Mouse (Mus musculus) hindbrain, embryonic 15.5 days (tissue): ENCODE results near the gene Gnaq. TPM values are rescaled to one million over a fixed set of nuclear protein-coding genes. Genes with fewer than 3 reads are reported as not detected.
A peak's percentile ranks its signal among the peaks of the same experiment; 100 is the strongest.

ENCODE experiments used
- ATAC-seq: fragments of 200-750 bp; cut with Nextera tagmentation; 2 replicates; pipeline ENCODE4 v1.8.0; 2017; ENCODE audit warnings: low read depth, moderate number of reproducible peaks, moderate TSS enrichment; ENCODE audit not compliant: low FRiP score
- H3K27ac ChIP-seq: fragments of 300-500 bp; sonication (generic); replicated peaks from 2 replicates; pipeline ENCODE4 v1.5.1; 2015; ENCODE audit warnings: mild to moderate bottlenecking, inconsistent platforms
- H3K27me3 ChIP-seq: fragments of 300-500 bp; sonication (generic); 2 replicates; pipeline ENCODE4 v1.6.1; 2015; ENCODE audit warnings: control low read depth, inconsistent platforms
- H3K36me3 ChIP-seq: fragments of 300-500 bp; sonication (generic); 2 replicates; pipeline ENCODE4 v1.6.1; 2015; ENCODE audit warnings: control low read depth, inconsistent platforms
- H3K4me1 ChIP-seq: fragments of 300-500 bp; sonication (generic); replicated peaks from 2 replicates; pipeline ENCODE4 v1.6.1; 2015; ENCODE audit warnings: control low read depth, inconsistent platforms
- H3K4me2 ChIP-seq: fragments of 300-500 bp; sonication (generic); 2 replicates; pipeline ENCODE4 v1.6.1; 2015; ENCODE audit warnings: moderate library complexity, mild to moderate bottlenecking, inconsistent platforms
- H3K4me3 ChIP-seq: fragments of 300-500 bp; sonication (generic); 2 replicates; pipeline ENCODE4 v1.5.1; 2015; ENCODE audit warnings: mild to moderate bottlenecking, inconsistent platforms
- H3K9ac ChIP-seq: fragments of 300-500 bp; sonication (generic); 2 replicates; pipeline ENCODE4 v1.6.1; 2015; ENCODE audit warnings: inconsistent platforms
- H3K9me3 ChIP-seq: fragments of 300-500 bp; sonication (generic); 2 replicates; pipeline ENCODE4 v1.6.1; 2016; ENCODE audit warnings: control low read depth, inconsistent platforms
- WGBS: fragments of 180-500 bp; shearing (Covaris S2); methylation state at CpG from one replicate; pipeline ENCODE4 v1.1.7; 2015; 5-methylcytosine and 5-hydroxymethylcytosine counted together
- polyA plus RNA-seq: library from polyadenylated mRNA; unstranded; fragments of >200 nt; fragmentation: Nextera tagmentation; extraction: Ambion mirVana; gene quantifications from 2 replicates; pipeline ENCODE4 v1.2.1, GENCODE M21; 2015

Gene Gnaq
- polyA plus RNA-seq, 1 experiment from 2014 or later, result 102 TPM

DNA sequence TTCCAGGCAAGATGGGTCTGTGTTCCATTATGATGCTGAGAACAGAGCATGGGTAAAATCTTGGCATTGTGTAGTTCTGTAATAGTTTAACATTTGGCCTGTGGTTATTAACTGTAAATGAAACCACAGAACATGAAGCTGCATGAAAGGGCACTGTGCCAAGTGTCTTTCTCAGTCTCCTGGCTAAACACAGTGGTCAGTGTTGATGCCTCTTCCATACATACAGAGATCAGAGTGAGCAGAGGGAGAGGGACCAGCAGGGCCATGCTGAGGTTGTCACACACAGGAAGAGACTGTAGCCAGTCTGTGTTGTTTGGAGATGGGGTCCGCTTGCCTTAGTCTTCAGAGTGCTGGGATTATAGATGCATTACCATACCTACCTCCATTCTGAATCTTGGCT is 138.4 kb downstream of the Gnaq start:
- Histone ChIP-seq H3K9me3 (no peaks in the 10 kb centered on the region), H3K27me3 (no peaks in the 10 kb centered on the region), H3K4me1 (peaks cover 5% of the 10 kb centered on the region; the same call in 1 of the 2 replicates), H3K36me3 (no peaks in the 10 kb centered on the region), H3K9ac (no peak overlapping the region), H3K4me2 (no peak overlapping the region), H3K27ac (no peak overlapping the region), H3K4me3 (no peak overlapping the region)
- ATAC-seq, result no peak
- 88% methylated on average over 1 of the region's 1 CpGs for WGBS

DNA sequence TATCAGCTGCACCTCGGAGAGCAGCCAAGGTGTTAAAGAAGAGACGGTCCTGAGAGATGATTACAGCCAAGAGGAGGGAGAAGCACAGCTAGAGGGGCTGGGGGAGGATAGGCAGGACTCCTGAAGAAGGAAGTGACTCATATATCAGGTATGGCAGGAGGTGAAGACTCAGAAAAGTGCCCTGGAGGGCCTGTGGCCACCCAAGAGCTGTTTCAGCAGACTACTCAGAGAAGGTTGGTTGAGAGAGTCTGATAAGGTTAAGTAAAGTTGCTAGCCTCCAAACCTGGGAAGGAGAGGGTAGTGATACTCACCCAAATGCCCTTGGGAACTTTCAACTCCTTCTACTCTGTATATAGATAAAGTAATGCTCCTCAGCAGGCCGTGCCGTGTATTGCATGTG is 140.4 kb downstream of the Gnaq start:
- Histone ChIP-seq H3K9ac (no peak overlapping the region), H3K4me2 (no peak overlapping the region), H3K27ac (no peak overlapping the region), H3K36me3 (no peaks in the 10 kb centered on the region), H3K4me3 (no peak overlapping the region), H3K9me3 (no peaks in the 10 kb centered on the region), H3K27me3 (no peaks in the 10 kb centered on the region), H3K4me1 (peaks cover 5% of the 10 kb centered on the region; the same call in 1 of the 2 replicates)
- 85% methylated on average over 4 of the region's 4 CpGs for WGBS
- 0 out of 2 replicates have a peak, but pooled peaks have one; percentile 15 for ATAC-seq

DNA sequence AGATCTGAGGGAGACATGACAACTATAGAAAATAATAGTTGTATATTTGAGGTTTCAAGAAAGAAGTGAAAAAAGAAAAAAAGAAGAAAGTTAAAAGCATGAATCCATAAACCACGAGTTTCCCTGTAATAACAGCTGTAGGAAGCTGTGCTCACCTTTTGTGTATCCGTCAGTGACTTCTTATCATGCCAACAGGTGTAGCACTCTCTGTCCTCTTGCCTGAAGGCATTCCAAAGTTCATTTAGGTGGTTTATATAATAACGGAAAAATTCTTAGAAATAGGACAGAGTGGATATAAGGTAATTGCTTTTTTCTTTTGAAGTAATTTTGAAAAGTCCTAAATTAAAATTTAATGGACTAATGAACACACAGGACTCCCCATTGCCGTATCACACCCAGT is 147.6 kb downstream of the Gnaq start:
- no peak overlapping the region for H3K27ac ChIP-seq
- H3K36me3 ChIP-seq, result no peaks in the 10 kb centered on the region
- H3K4me1 ChIP-seq, result peaks cover 8% of the 10 kb centered on the region
- H3K27me3 ChIP-seq, result no peaks in the 10 kb centered on the region
- H3K4me2 ChIP-seq, result no peak overlapping the region
- ATAC-seq, result no peak
- no peak overlapping the region for H3K9ac ChIP-seq
- 73% methylated on average over 4 of the region's 4 CpGs for WGBS
- H3K4me3 ChIP-seq, result no peak overlapping the region
- no peaks in the 10 kb centered on the region for H3K9me3 ChIP-seq

DNA sequence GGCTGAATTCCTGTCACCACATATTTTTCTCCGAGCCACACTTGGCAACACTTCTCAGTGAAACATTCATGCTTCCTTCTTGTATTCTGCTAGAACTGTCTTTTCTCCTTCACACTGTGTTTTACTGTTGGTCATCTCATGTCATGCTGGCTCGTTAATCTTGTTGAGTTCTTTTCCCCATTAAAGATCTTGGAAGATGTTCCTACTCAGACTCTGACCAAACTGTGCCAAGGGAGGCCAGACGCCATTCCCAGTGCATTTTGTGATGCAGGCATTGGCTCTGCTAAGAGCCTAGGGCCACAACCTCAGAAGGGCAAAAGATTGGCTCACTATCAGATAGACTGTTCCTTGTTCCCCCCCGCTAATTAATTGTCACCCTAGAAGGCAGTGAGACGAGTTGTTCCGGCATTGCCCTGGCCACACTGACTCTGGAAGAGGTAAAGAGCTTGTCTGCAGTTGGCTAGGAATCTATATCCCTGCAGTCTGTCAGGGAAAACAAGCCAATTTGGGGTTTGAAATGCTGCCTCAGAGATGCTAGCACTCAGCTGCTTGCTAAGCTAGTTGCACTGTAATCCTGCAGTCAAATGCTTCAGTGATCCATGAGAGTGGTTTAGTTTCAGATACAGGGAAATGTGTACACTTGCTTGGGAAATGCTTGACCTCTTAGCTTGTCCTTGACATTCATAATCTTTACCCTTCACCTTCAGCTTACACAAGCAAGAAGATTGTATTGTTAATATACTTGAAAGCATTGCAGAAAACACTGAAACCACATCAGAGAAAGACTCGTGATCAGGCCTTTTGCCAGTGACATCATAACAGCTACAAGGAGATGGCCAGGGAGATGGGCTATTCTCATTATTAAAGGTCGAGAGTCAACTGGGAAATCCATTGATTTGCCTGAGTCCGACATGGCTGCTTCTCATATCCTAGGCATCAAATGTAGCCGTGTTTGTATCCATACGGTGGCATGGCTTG is 152.7 kb downstream of the Gnaq start:
- no peak overlapping the region for H3K4me2 ChIP-seq
- no peak overlapping the region for H3K9ac ChIP-seq
- ATAC-seq, result peak; percentile 28; the same call in 1 of the 2 replicates
- H3K36me3 ChIP-seq, result no peaks in the 10 kb centered on the region
- no peak overlapping the region for H3K4me3 ChIP-seq
- peaks cover 26% of the 10 kb centered on the region for H3K4me1 ChIP-seq
- peak overlapping the region; percentile 46 for H3K27ac ChIP-seq
- 72% methylated on average over 11 of the region's 11 CpGs for WGBS
- no peaks in the 10 kb centered on the region for H3K27me3 ChIP-seq
- H3K9me3 ChIP-seq, result no peaks in the 10 kb centered on the region

DNA sequence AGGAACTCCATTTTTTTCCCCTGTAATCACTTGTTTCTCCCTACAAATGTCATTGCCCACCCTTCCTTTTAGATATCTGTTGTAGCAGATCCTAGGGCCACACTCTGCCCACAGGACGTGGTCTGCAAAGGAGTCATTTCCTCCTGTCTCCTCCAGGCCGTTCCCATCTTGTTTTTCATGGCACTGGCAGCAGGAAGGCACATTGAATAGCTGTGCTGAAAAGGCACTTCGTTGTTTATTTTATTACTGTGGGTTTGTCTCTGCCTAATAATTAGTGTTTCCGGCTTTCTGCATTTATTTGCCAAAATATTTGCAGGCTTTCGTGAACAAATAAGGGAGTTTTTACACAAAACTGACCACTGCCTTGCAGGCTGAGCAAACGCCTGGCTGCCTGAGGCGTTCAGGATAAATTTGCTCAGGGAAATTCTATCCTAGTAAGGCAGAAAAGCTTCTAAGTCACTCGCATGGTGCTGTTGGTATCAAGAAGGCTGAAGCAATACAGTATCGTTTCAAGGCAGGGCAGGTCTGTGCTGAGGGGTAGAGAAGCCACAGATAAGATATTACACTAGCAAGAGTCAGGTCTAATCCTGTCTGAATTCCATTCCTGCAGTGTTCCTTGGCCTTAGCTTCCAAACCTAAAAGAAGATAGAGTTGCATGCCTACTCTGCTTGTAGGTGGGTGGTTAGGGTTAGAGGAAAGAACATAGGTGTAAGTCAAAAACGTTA is 154.0 kb downstream of the Gnaq start:
- Histone ChIP-seq H3K9ac (no peak overlapping the region), H3K27ac (peak overlapping the region; percentile 55), H3K4me3 (no peak overlapping the region), H3K4me1 (peaks cover 32% of the 10 kb centered on the region), H3K4me2 (no peak overlapping the region), H3K9me3 (no peaks in the 10 kb centered on the region), H3K27me3 (no peaks in the 10 kb centered on the region), H3K36me3 (no peaks in the 10 kb centered on the region)
- no peak for ATAC-seq
- 65% methylated on average over 10 of the region's 10 CpGs for WGBS

DNA sequence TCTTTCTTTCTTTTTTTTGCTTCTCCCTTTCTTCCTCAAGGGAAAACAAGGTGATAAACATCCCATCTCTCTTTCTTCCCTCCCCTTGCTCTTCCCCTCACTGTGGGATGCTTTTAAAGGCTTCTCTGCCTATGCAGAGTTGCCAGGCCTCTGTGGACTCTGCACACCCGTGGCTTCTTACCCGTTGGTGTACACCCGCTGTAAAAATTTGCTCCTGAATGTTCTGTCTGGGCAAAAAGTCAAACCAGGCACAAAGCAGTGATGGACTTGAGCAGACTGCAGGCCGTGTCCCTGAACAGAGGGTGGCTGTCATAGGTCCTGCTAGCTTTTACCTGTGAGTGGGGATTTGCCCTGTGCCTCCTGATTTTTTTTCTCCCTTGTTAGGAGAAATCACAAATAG is 154.7 kb downstream of the Gnaq start:
- peaks cover 38% of the 10 kb centered on the region for H3K4me1 ChIP-seq
- 53% methylated on average over 4 of the region's 4 CpGs for WGBS
- no peak for ATAC-seq

DNA sequence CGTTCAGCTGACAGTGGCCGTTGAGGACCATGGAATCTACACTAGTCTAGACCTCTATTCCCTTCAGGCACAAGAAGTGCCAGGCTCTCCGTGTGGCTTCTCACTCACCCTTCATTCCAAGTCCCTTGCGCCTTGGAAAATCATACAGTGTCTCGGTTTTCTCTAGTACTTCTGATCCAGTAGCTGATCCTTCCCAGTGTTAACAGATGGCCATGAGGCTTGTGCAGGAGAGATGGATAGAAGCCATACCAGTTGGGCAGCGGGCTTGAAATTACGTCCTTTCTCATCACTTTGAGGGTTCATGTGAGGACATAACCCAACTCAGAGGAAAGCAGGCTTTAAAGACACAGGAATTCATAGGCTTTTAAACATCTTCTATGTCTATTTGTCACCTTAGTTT is 155.3 kb downstream of the Gnaq start:
- Histone ChIP-seq H3K9me3 (no peaks in the 10 kb centered on the region), H3K4me3 (no peak overlapping the region), H3K9ac (no peak overlapping the region), H3K27ac (no peak overlapping the region), H3K4me2 (no peak overlapping the region), H3K36me3 (no peaks in the 10 kb centered on the region), H3K27me3 (no peaks in the 10 kb centered on the region), H3K4me1 (peaks cover 42% of the 10 kb centered on the region)
- ATAC-seq, result no peak
- WGBS, result 89% methylated on average over 7 of the region's 7 CpGs

More for the DNA sequence above, 154.7 kb downstream of the Gnaq start:
- no peaks in the 10 kb centered on the region for H3K9me3 ChIP-seq
- H3K27me3 ChIP-seq, result no peaks in the 10 kb centered on the region
- no peak overlapping the region for H3K9ac ChIP-seq
- H3K4me2 ChIP-seq, result no peak overlapping the region
- no peak overlapping the region for H3K27ac ChIP-seq
- no peak overlapping the region for H3K4me3 ChIP-seq
- no peaks in the 10 kb centered on the region for H3K36me3 ChIP-seq

DNA sequence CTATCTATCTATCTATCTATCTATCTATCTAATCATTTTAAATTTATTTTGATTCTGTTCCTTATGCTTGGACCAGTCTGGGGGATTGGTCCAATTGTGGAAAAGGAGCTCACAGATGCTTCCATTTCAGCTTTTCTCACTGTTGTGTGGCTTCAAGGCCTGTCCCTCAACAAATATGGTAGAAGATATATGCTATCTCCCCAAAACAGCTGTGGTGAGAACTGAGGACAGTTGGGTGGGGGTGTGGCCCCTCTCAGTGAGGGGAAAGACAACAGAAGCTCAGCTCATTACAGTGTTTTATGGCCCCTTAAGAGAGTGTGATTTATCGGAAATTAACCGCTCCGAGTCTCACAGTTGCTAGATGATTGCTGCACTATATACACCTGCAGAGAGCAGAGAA is 158.5 kb downstream of the Gnaq start:
- Histone ChIP-seq H3K9me3 (no peaks in the 10 kb centered on the region), H3K9ac (no peak overlapping the region), H3K4me1 (peaks cover 31% of the 10 kb centered on the region), H3K4me3 (no peak overlapping the region), H3K4me2 (no peak overlapping the region), H3K27ac (no peak overlapping the region), H3K27me3 (no peaks in the 10 kb centered on the region), H3K36me3 (no peaks in the 10 kb centered on the region)
- WGBS, result 60% methylated on average over 3 of the region's 3 CpGs
- ATAC-seq, result no peak

DNA sequence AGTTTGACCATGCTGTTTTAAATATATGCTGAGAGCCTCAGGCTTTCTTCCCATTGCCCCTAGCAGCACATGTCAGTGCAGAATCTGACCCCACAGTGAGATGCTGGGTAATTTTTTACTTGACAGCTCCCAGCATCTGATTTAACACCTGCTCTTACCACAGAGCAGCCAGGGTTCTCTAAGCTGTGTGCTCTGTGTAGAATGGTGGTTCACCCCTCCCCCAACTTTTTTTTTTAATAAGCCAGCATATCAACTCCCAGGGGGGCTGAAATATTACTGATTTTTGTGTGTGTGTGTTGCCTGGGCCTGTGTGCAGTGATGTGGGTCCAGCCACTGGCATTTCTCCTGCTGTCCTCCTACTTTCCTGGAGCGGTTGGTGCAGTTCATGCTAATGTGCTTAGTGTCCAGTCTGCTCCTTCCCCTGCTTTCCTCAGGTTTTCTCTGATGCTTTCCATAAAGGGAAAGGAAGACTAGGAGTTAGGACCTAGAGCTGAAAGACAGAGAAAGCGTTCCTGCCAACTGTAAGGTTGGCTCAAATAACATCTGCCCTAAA is 159.5 kb downstream of the Gnaq start:
- Histone ChIP-seq H3K4me2 (no peak overlapping the region), H3K4me3 (no peak overlapping the region), H3K27ac (0 out of 2 replicates have a peak overlapping the region, but pooled peaks have one; percentile 18), H3K27me3 (no peaks in the 10 kb centered on the region), H3K36me3 (no peaks in the 10 kb centered on the region), H3K4me1 (peaks cover 21% of the 10 kb centered on the region), H3K9me3 (no peaks in the 10 kb centered on the region), H3K9ac (no peak overlapping the region)
- 49% methylated on average over 2 of the region's 2 CpGs for WGBS
- peak; percentile 33 for ATAC-seq

DNA sequence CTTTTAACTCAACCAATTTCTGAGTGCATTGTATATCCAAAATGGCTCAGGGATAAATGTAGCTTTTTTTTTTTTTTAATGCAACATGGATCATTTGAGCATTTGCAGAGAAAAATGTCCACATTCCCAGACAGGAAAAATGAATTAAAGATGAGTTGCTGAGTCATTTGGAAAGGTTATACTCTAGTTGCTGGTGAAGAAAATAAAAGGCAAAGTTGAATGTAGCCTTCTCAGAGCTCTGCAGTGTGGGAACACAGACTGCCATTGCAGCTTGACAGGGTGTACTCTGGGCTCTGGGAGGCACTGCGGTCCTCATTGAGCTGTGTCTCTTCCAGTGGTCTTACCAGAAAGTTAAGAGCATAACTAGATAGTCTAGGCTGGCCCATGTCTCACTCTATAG is 160.3 kb downstream of the Gnaq start:
- no peaks in the 10 kb centered on the region for H3K36me3 ChIP-seq
- WGBS, result 84% methylated on average over 1 of the region's 1 CpGs
- peaks cover 21% of the 10 kb centered on the region for H3K4me1 ChIP-seq
- no peaks in the 10 kb centered on the region for H3K27me3 ChIP-seq
- no peak for ATAC-seq
- H3K27ac ChIP-seq, result no peak overlapping the region
- no peaks in the 10 kb centered on the region for H3K9me3 ChIP-seq
- no peak overlapping the region for H3K9ac ChIP-seq
- H3K4me2 ChIP-seq, result no peak overlapping the region
- H3K4me3 ChIP-seq, result no peak overlapping the region

DNA sequence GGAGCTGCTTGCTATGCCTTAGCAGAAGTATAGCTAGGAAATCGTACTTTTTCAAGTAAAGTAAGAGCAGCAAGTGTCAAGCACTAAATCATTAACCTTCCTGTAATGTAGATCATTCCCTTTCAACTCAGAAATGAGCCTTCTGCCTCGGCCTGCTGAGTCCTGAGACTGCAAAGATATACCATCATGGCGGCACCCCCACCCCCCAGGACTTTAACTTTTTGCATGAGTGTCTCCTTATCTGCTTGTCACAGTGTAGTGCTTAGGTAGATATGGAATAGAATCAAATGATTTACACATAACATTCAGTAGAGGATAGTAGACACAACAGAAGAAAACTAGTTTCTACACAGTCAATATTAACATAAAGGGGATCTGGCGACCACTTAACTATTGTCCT is 167.8 kb downstream of the Gnaq start:
- Histone ChIP-seq H3K36me3 (no peaks in the 10 kb centered on the region), H3K4me1 (peaks cover 5% of the 10 kb centered on the region; the same call in 1 of the 2 replicates), H3K4me3 (no peak overlapping the region), H3K27ac (no peak overlapping the region), H3K9ac (no peak overlapping the region), H3K27me3 (no peaks in the 10 kb centered on the region), H3K9me3 (no peaks in the 10 kb centered on the region), H3K4me2 (no peak overlapping the region)
- no peak for ATAC-seq
- WGBS, result 85% methylated on average over 4 of the region's 4 CpGs

DNA sequence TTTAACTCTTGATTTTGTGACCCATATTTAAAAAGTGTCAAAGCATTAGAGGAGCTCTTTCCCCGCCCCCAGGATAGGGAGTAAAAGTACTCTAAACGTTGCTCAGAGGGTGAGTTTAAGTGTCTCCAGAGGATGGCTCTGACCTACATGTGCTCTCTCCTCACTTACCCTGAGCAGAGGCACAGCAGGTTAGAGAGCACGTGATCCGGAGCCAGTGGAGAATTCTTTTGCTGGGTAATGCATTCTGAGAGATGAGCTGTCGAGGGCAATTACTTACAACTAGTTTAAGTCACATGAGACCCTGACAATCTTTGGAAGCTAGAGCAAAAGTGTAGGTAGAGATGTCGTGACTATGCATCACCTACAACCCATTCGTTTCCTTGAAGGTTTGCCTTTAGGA is 168.7 kb downstream of the Gnaq start:
- H3K27me3 ChIP-seq, result no peaks in the 10 kb centered on the region
- no peak overlapping the region for H3K27ac ChIP-seq
- peaks cover 5% of the 10 kb centered on the region; the same call in 1 of the 2 replicates for H3K4me1 ChIP-seq
- H3K36me3 ChIP-seq, result no peaks in the 10 kb centered on the region
- no peak overlapping the region for H3K4me3 ChIP-seq
- peak; percentile 50; the same call in 1 of the 2 replicates for ATAC-seq
- no peak overlapping the region for H3K4me2 ChIP-seq
- H3K9me3 ChIP-seq, result no peaks in the 10 kb centered on the region
- WGBS, result 61% methylated on average over 7 of the region's 7 CpGs
- H3K9ac ChIP-seq, result no peak overlapping the region
